ENCODE assay signal across 8 mouse cellular contexts in the genomic region with DNA sequence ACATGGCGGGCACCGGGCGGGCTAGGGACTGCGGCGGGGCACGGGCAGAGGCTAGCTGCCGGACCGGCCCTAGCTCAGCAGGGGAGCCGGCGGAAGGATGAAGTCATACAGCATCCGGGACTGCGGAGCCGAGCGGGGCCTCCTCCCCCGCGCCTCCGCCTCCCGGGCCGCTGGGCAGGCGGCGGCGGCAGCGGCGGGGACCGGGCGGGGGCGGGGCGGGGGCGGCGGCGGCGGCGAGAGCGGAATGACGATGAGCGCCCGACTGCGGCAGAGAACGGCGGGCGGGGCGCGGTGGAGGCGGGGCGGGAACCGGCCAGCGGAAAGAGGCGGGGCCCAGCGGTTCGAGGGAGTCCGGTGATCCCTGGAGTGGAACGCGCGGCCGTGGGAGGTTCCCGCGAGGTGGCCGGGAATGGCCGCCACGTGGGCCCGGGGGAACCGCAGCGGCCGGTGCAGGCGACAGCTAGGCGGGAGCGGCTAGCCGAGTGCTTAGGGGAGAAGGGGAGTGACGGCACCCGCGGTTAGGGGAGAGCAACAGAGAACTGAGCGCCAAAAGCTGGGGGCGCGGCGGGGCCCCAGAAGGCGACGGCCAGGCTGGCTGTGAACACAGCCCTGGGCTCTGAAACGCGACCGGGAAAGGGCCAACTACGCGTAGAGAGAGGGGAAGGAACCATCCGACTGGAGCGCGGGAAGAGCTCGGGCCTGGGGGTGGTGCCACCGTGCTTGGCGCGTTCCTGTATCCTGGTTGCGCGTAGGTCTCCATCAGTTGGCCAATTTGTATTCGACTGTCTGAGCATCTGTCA. TPM values are rescaled to one million over a fixed set of nuclear protein-coding genes. Genes with fewer than 3 reads are reported as not detected.
DNase-seq lines count a peak whose midpoint lies in the region; ATAC-seq and TF ChIP-seq lines count a peak whose summit lies in the region.

A gene (minus strand): TSS at position 97 of the 800 bp plus-strand sequence.

- peak; percentile 32 for DNase-seq in ES-CJ7 (ENCODE audit: low read depth, low spot score)
- DNase-seq in kidney, postnatal 0 days (ENCODE audit: low spot score): peak; percentile 46
- DNase-seq in liver, postnatal 0 days: peak; percentile 79
- DNase-seq in thymus, postnatal 25 days: peak; percentile 48

- H3K9me3 ChIP-seq in heart, embryonic 15.5 days (replicated peaks): no peaks in the 10 kb centered on the region
- no peaks in the 10 kb centered on the region for H3K9me3 ChIP-seq in kidney, postnatal 0 days (replicated peaks; ENCODE audit: low read length)
- no peaks in the 10 kb centered on the region for H3K9me3 ChIP-seq in liver, postnatal 0 days (ENCODE audit: low read length)
- H3K9me3 ChIP-seq in neural tube, embryonic 14.5 days (ENCODE audit: control insufficient read depth, low read length): no peaks in the 10 kb centered on the region

- peak within 1 kb of the TSS; percentile 17 for H3K27ac ChIP-seq in bone marrow macrophage, adult 2 months (ENCODE audit: insufficient read depth, low read depth, low read length)
- peak within 1 kb of the TSS; percentile 63 for H3K27ac ChIP-seq in embryonic fibroblast, embryonic 13.5 days (ENCODE audit: insufficient read depth, low read length)
- no peak within 1 kb of the TSS for H3K27ac ChIP-seq in heart, embryonic 15.5 days
- peak within 1 kb of the TSS; percentile 19; the same call in 1 of the 2 replicates for H3K27ac ChIP-seq in kidney, postnatal 0 days
- H3K27ac ChIP-seq in liver, postnatal 0 days (ENCODE audit: low read depth): no peak within 1 kb of the TSS
- peak within 1 kb of the TSS; percentile 97 for H3K27ac ChIP-seq in neural tube, embryonic 14.5 days (ENCODE audit: low read depth, low read length)

- WGBS in heart, embryonic 15.5 days: under 1% methylated on average over 54 of the region's 92 CpGs
- WGBS in kidney, postnatal 0 days: under 1% methylated on average over 79 of the region's 92 CpGs
- 1% methylated on average over 57 of the region's 92 CpGs for WGBS in liver, postnatal 0 days (ENCODE audit: insufficient replicate concordance)
- 1% methylated on average over 63 of the region's 92 CpGs for WGBS in neural tube, embryonic 14.5 days

- peaks cover 11% of the 10 kb centered on the region for H3K4me1 ChIP-seq in bone marrow macrophage, adult 2 months (ENCODE audit: control insufficient read depth, insufficient read depth, low read length)
- H3K4me1 ChIP-seq in embryonic fibroblast, embryonic 13.5 days (ENCODE audit: control insufficient read depth, insufficient read depth, low read length): 0 out of 2 replicates have a peak, but pooled peaks cover 9% of the 10 kb centered on the region
- peaks cover 33% of the 10 kb centered on the region for H3K4me1 ChIP-seq in heart, embryonic 15.5 days (replicated peaks)
- H3K4me1 ChIP-seq in kidney, postnatal 0 days (replicated peaks; ENCODE audit: insufficient read depth, low read length): peaks cover 24% of the 10 kb centered on the region; the same call in 1 of the 2 replicates
- H3K4me1 ChIP-seq in liver, postnatal 0 days (ENCODE audit: insufficient read depth): peaks cover 35% of the 10 kb centered on the region
- peaks cover 8% of the 10 kb centered on the region; the same call in 1 of the 2 replicates for H3K4me1 ChIP-seq in neural tube, embryonic 14.5 days (ENCODE audit: control insufficient read depth, insufficient read depth, low read length)

- no peak for TF ChIP-seq POLR2A in bone marrow macrophage, adult 2 months (IDR thresholded peaks at IDR 0.05; ENCODE audit: borderline replicate concordance, low read depth, low read length)
- peak; percentile 41 for TF ChIP-seq POLR2A in embryonic fibroblast, embryonic 13.5 days (IDR thresholded peaks at IDR 0.05; ENCODE audit: low read depth, low read length)

- H3K4me2 ChIP-seq in heart, embryonic 15.5 days: peak within 1 kb of the TSS; percentile 100
- peak within 1 kb of the TSS; percentile 99 for H3K4me2 ChIP-seq in kidney, postnatal 0 days (ENCODE audit: low read length)
- peak within 1 kb of the TSS; percentile 99 for H3K4me2 ChIP-seq in liver, postnatal 0 days (ENCODE audit: low read depth, low read length)
- H3K4me2 ChIP-seq in neural tube, embryonic 14.5 days (ENCODE audit: low read depth, low read length): peak within 1 kb of the TSS; percentile 89

- no peak for TF ChIP-seq CTCF in bone marrow macrophage, adult 2 months (IDR thresholded peaks at IDR 0.05; ENCODE audit: low read depth, low read length)
- no peak for TF ChIP-seq CTCF in embryonic fibroblast, embryonic 13.5 days (IDR thresholded peaks at IDR 0.05; ENCODE audit: borderline replicate concordance, insufficient read depth, low read length)
- TF ChIP-seq CTCF in kidney, postnatal 0 days (IDR thresholded peaks at IDR 0.05; ENCODE audit: low read depth): no peak
- TF ChIP-seq CTCF in liver, postnatal 0 days (IDR thresholded peaks at IDR 0.05; ENCODE audit: low read depth): no peak

- H3K9ac ChIP-seq in heart, embryonic 15.5 days: peak within 1 kb of the TSS; percentile 58
- peak within 1 kb of the TSS; percentile 54 for H3K9ac ChIP-seq in kidney, postnatal 0 days (ENCODE audit: low read depth, low read length)
- peak within 1 kb of the TSS; percentile 48; the same call in 1 of the 2 replicates for H3K9ac ChIP-seq in liver, postnatal 0 days (replicated peaks)
- peak within 1 kb of the TSS; percentile 78 for H3K9ac ChIP-seq in neural tube, embryonic 14.5 days (replicated peaks; ENCODE audit: low read depth, low read length)

- H3K4me3 ChIP-seq in bone marrow macrophage, adult 2 months (ENCODE audit: insufficient read depth, low read length): peak within 1 kb of the TSS; percentile 60
- peak within 1 kb of the TSS; percentile 60 for H3K4me3 ChIP-seq in embryonic fibroblast, embryonic 13.5 days (ENCODE audit: insufficient read depth, low read length)
- peak within 1 kb of the TSS; percentile 69 for H3K4me3 ChIP-seq in heart, embryonic 15.5 days
- peak within 1 kb of the TSS; percentile 70 for H3K4me3 ChIP-seq in kidney, postnatal 0 days (replicated peaks; ENCODE audit: low read depth, low read length)
- H3K4me3 ChIP-seq in liver, postnatal 0 days (ENCODE audit: low read depth, low read length): peak within 1 kb of the TSS; percentile 71
- peak within 1 kb of the TSS; percentile 78 for H3K4me3 ChIP-seq in neural tube, embryonic 14.5 days (ENCODE audit: low read depth, low read length)

- H3K27me3 ChIP-seq in heart, embryonic 15.5 days: peaks cover 66% of the 10 kb centered on the region
- 0 out of 2 replicates have a peak, but pooled peaks cover 6% of the 10 kb centered on the region for H3K27me3 ChIP-seq in kidney, postnatal 0 days (ENCODE audit: insufficient read depth, low read length)
- H3K27me3 ChIP-seq in liver, postnatal 0 days (ENCODE audit: insufficient read depth, low read length): peaks cover 43% of the 10 kb centered on the region
- no peaks in the 10 kb centered on the region for H3K27me3 ChIP-seq in neural tube, embryonic 14.5 days (ENCODE audit: control insufficient read depth, insufficient read depth, low read length)

- no peaks in the 10 kb centered on the region for H3K36me3 ChIP-seq in heart, embryonic 15.5 days
- no peaks in the 10 kb centered on the region for H3K36me3 ChIP-seq in kidney, postnatal 0 days (ENCODE audit: insufficient read depth, low read length)
- H3K36me3 ChIP-seq in liver, postnatal 0 days (replicated peaks; ENCODE audit: insufficient read depth, low read length): no peaks in the 10 kb centered on the region
- no peaks in the 10 kb centered on the region for H3K36me3 ChIP-seq in neural tube, embryonic 14.5 days (ENCODE audit: control insufficient read depth, insufficient read depth, low read length)

- TF ChIP-seq EP300 in liver, postnatal 0 days (IDR thresholded peaks at IDR 0.05; ENCODE audit: low read depth): no peak

- ATAC-seq in heart, embryonic 15.5 days (replicated peaks; ENCODE audit: insufficient number of reproducible peaks, insufficient read depth, low FRiP score, low read depth): peak; percentile 57
- peak; percentile 75 for ATAC-seq in kidney, postnatal 0 days (replicated peaks; ENCODE audit: low FRiP score, low read depth)
- ATAC-seq in liver, postnatal 0 days: peak; percentile 55
- peak; percentile 44 for ATAC-seq in neural tube, embryonic 14.5 days (ENCODE audit: low read depth)

RNA-seq across cellular contexts. Expression of the gene that starts here (rescaled TPM):
- 2.5 and 2.7 TPM in 2 replicates for polyA plus RNA-seq in bone marrow macrophage, adult 2 months (2012; ENCODE audit: insufficient read depth, insufficient read length, missing spikeins)
- polyA plus RNA-seq in embryonic fibroblast, embryonic 13.5 days (2011; ENCODE audit: insufficient read length, low read depth, missing spikeins): 8.9 and 9.7 TPM in 2 replicates
- 0.31 and 0.46 TPM in 2 replicates for polyA plus RNA-seq in heart, embryonic 15.5 days (2015; fragmentation: Nextera tagmentation; extraction: Ambion mirVana)
- 0.72 and 0.79 TPM in 2 replicates for polyA plus RNA-seq in kidney, postnatal 0 days (2015; fragmentation: Nextera tagmentation; extraction: Ambion mirVana)
- polyA plus RNA-seq in liver, postnatal 0 days (2015; fragmentation: Nextera tagmentation; extraction: Ambion mirVana): 0.11 and 0.13 TPM in 2 replicates
- 48.8 and 69.4 TPM in 2 replicates for polyA plus RNA-seq in neural tube, embryonic 14.5 days (2014; fragmentation: Nextera tagmentation; extraction: Ambion mirVana)

Comparison
In these comparisons a context has a peak if more than half of its experiments do, and no peak if none do; other contexts are left out.
1. Peak in ATAC-seq, H3K4me3 ChIP-seq, H3K9ac ChIP-seq and H3K4me2 ChIP-seq in heart, embryonic 15.5 days; RNA of the gene not detected or under 1 TPM.
2. Peak in DNase-seq, ATAC-seq, H3K4me3 ChIP-seq, H3K27ac ChIP-seq, H3K9ac ChIP-seq and H3K4me2 ChIP-seq in kidney, postnatal 0 days; RNA of the gene not detected or under 1 TPM.
3. Peak in DNase-seq, ATAC-seq, H3K4me3 ChIP-seq, H3K9ac ChIP-seq and H3K4me2 ChIP-seq in liver, postnatal 0 days; RNA of the gene not detected or under 1 TPM.
4. H3K27ac ChIP-seq: peak in bone marrow macrophage, adult 2 months (single experiment), embryonic fibroblast, embryonic 13.5 days (single experiment) and neural tube, embryonic 14.5 days (single experiment); none in heart, embryonic 15.5 days (single experiment) and liver, postnatal 0 days (single experiment).
5. Peak in every context shown above with its lines, with median percentiles within 50 percentile points of each other: DNase-seq, H3K4me3 ChIP-seq, ATAC-seq, H3K4me2 ChIP-seq and H3K9ac ChIP-seq.